Mouse (Mus musculus) bone marrow macrophage, adult 2 months (primary cell): ENCODE measurements around the gene Ms4a15.

Experiments used
- CTCF ChIP-seq: IDR thresholded peaks from 2 replicates; pipeline ENCODE4 v1.5.1; 2012; ENCODE audit warnings: low read depth, mild to moderate bottlenecking, low read length, moderate library complexity
- POLR2A ChIP-seq: IDR thresholded peaks from 2 replicates; pipeline ENCODE4 v1.6.1; 2012; ENCODE audit warnings: mild to moderate bottlenecking, low read depth, low read length, borderline replicate concordance

- no peak for TF ChIP-seq CTCF
- TF ChIP-seq POLR2A = no peak
Observed at GRCm38 (mm10) chr19:10970457-10970856, 22.6 kb downstream of the Ms4a15 start.
